Mouse (Mus musculus) cerebellum, postnatal 14 days (tissue): ENCODE measurements around the gene AA986860.

Source experiments
- DNase-seq, 2 experiments: peaks; one replicate each; pipeline ENCODE4 v3.0.0; 2021; ENCODE audit warnings: mixed read lengths in 2 of 2

AA986860 gene

GRCm38 (mm10) chr1:130731741-130732337, at the start of gene AA986860:
Gene AA986860 (plus strand): TSS chr1:130731976.
- DNase-seq, result no peak

- DNase-seq, result no peak
These were observed 47.9 kb upstream of the AA986860 start for GRCm38 (mm10) chr1:130683905-130684304.

- no peak for DNase-seq
These were observed 33.2 kb upstream of the AA986860 start for GRCm38 (mm10) chr1:130698601-130699000.

- DNase-seq, result peak; percentile 73 to 80
These were observed 31.7 kb upstream of the AA986860 start for GRCm38 (mm10) chr1:130699937-130700633.

- no peak for DNase-seq
These were observed 29.8 kb upstream of the AA986860 start for GRCm38 (mm10) chr1:130701976-130702375.

GRCm38 (mm10) chr1:130703613-130704012, 28.2 kb upstream of the AA986860 start:
- no peak for DNase-seq

GRCm38 (mm10) chr1:130710283-130711080, 21.3 kb upstream of the AA986860 start:
- no peak for DNase-seq

GRCm38 (mm10) chr1:130714046-130714445, 17.7 kb upstream of the AA986860 start:
- DNase-seq, result no peak

- DNase-seq, result peak; percentile 97 to 98
These were observed 16.1 kb upstream of the AA986860 start, which contains the start of gene Gm29427 for GRCm38 (mm10) chr1:130715561-130716217. Gene Gm29427 (minus strand): TSS chr1:130715799.

- DNase-seq, result no peak
These were observed 15.6 kb upstream of the AA986860 start for GRCm38 (mm10) chr1:130716218-130716512.

- DNase-seq, result peak; percentile 74 to 78
These were observed 15.1 kb upstream of the AA986860 start for GRCm38 (mm10) chr1:130716513-130717290.

GRCm38 (mm10) chr1:130717291-130717871, 14.4 kb upstream of the AA986860 start, which contains the start of gene Yod1:
Gene Yod1 (plus strand): TSS chr1:130717327.
- peak; percentile 97 to 98 for DNase-seq

GRCm38 (mm10) chr1:130724206-130724605, 7.6 kb upstream of the AA986860 start:
- DNase-seq, result no peak

- DNase-seq, result no peak
These were observed 5.4 kb upstream of the AA986860 start for GRCm38 (mm10) chr1:130726396-130726795.

- no peak for DNase-seq
These were observed 3.7 kb upstream of the AA986860 start for GRCm38 (mm10) chr1:130728070-130728469.

GRCm38 (mm10) chr1:130728708-130729107, 3.1 kb upstream of the AA986860 start:
- no peak for DNase-seq

GRCm38 (mm10) chr1:130729153-130729552, 2.6 kb upstream of the AA986860 start, which contains the start of gene Pfkfb2:
Gene Pfkfb2 (minus strand): TSS chr1:130729253.
- DNase-seq, result no peak

- DNase-seq, result no peak
These were observed 1.2 kb downstream of the AA986860 start for GRCm38 (mm10) chr1:130732706-130733658.

- DNase-seq, result no peak
These were observed 1.9 kb downstream of the AA986860 start for GRCm38 (mm10) chr1:130733671-130734070.

- peak in 1 of 2 experiments; percentile 0 for DNase-seq
These were observed 2.7 kb downstream of the AA986860 start for GRCm38 (mm10) chr1:130734452-130734851.

- no peak for DNase-seq
These were observed 3.1 kb downstream of the AA986860 start for GRCm38 (mm10) chr1:130734852-130735251.
